Mouse (Mus musculus): ENCODE measurements around the gene Cpvl. TPM values are rescaled to one million over a fixed set of nuclear protein-coding genes. Genes with fewer than 3 reads are reported as not detected.

Gene Cpvl
- polyA plus RNA-seq, 1 experiment from 2014 or later, result not detected

GRCm38 (mm10) chr6:53925192-53925591 is 53.3 kb downstream of the Cpvl start:
- no peak overlapping the region for H3K27ac ChIP-seq
- WGBS, result 41% methylated on average over 8 of the region's 8 CpGs

GRCm38 (mm10) chr6:53920041-53920440 is 58.4 kb downstream of the Cpvl start:
- Histone ChIP-seq H3K4me1 (replicated peaks) (no peaks in the 10 kb centered on the region), H3K4me3 (replicated peaks) (no peak overlapping the region), H3K27me3 (no peaks in the 10 kb centered on the region), H3K9ac (replicated peaks) (no peak overlapping the region), H3K9me3 (no peaks in the 10 kb centered on the region), H3K27ac (no peak overlapping the region), H3K36me3 (no peaks in the 10 kb centered on the region), H3K4me2 (replicated peaks) (no peak overlapping the region)
- ATAC-seq, result no peak
- 92% methylated on average over 7 of the region's 7 CpGs for WGBS

More at GRCm38 (mm10) chr6:53925192-53925591, 53.3 kb downstream of the Cpvl start:
- Histone ChIP-seq H3K36me3 (no peaks in the 10 kb centered on the region), H3K4me3 (replicated peaks) (no peak overlapping the region), H3K4me2 (replicated peaks) (no peak overlapping the region), H3K27me3 (no peaks in the 10 kb centered on the region), H3K4me1 (replicated peaks) (no peaks in the 10 kb centered on the region), H3K9me3 (no peaks in the 10 kb centered on the region), H3K9ac (replicated peaks) (no peak overlapping the region)
- no peak for ATAC-seq

- Histone ChIP-seq H3K27me3 (no peaks in the 10 kb centered on the region), H3K4me1 (replicated peaks) (peaks cover 7% of the 10 kb centered on the region), H3K9ac (replicated peaks) (no peak overlapping the region), H3K9me3 (no peaks in the 10 kb centered on the region), H3K4me2 (replicated peaks) (no peak overlapping the region), H3K36me3 (no peaks in the 10 kb centered on the region), H3K4me3 (replicated peaks) (no peak overlapping the region), H3K27ac (no peak overlapping the region)
- ATAC-seq, result no peak
- WGBS, result 96% methylated on average over 6 of the region's 6 CpGs
These were observed 61.4 kb downstream of the Cpvl start for GRCm38 (mm10) chr6:53917026-53917558.

- no peak overlapping the region for H3K9ac ChIP-seq (replicated peaks)
- H3K4me1 ChIP-seq (replicated peaks), result peaks cover 7% of the 10 kb centered on the region
- H3K27ac ChIP-seq, result no peak overlapping the region
- no peaks in the 10 kb centered on the region for H3K27me3 ChIP-seq
- H3K4me2 ChIP-seq (replicated peaks), result no peak overlapping the region
- H3K9me3 ChIP-seq, result no peaks in the 10 kb centered on the region
- H3K36me3 ChIP-seq, result no peaks in the 10 kb centered on the region
- 82% methylated on average over 3 of the region's 3 CpGs for WGBS
- ATAC-seq, result no peak
- no peak overlapping the region for H3K4me3 ChIP-seq (replicated peaks)
These were observed 63.1 kb downstream of the Cpvl start for GRCm38 (mm10) chr6:53915347-53915746.

GRCm38 (mm10) chr6:53913151-53913550 is 65.3 kb downstream of the Cpvl start:
- H3K4me2 ChIP-seq (replicated peaks), result no peak overlapping the region
- ATAC-seq, result no peak
- H3K9ac ChIP-seq (replicated peaks), result no peak overlapping the region
- no peak overlapping the region for H3K27ac ChIP-seq
- peaks cover 19% of the 10 kb centered on the region for H3K4me1 ChIP-seq (replicated peaks)
- no peak overlapping the region for H3K4me3 ChIP-seq (replicated peaks)
- H3K9me3 ChIP-seq, result no peaks in the 10 kb centered on the region
- WGBS, result 17% methylated on average over 7 of the region's 7 CpGs
- H3K27me3 ChIP-seq, result no peaks in the 10 kb centered on the region
- H3K36me3 ChIP-seq, result no peaks in the 10 kb centered on the region

- peaks cover 19% of the 10 kb centered on the region for H3K4me1 ChIP-seq (replicated peaks)
- 87% methylated on average over 6 of the region's 6 CpGs for WGBS
- no peaks in the 10 kb centered on the region for H3K36me3 ChIP-seq
- no peaks in the 10 kb centered on the region for H3K27me3 ChIP-seq
- no peak overlapping the region for H3K9ac ChIP-seq (replicated peaks)
- no peak overlapping the region for H3K4me2 ChIP-seq (replicated peaks)
- no peaks in the 10 kb centered on the region for H3K9me3 ChIP-seq
- no peak for ATAC-seq
- no peak overlapping the region for H3K4me3 ChIP-seq (replicated peaks)
- no peak overlapping the region for H3K27ac ChIP-seq
These were observed 66.2 kb downstream of the Cpvl start for GRCm38 (mm10) chr6:53912112-53912782.

GRCm38 (mm10) chr6:53909986-53910385 is 68.5 kb downstream of the Cpvl start:
- Histone ChIP-seq H3K4me1 (replicated peaks) (peaks cover 24% of the 10 kb centered on the region), H3K27me3 (no peaks in the 10 kb centered on the region), H3K9me3 (no peaks in the 10 kb centered on the region), H3K36me3 (no peaks in the 10 kb centered on the region), H3K4me2 (replicated peaks) (no peak overlapping the region), H3K4me3 (replicated peaks) (no peak overlapping the region), H3K9ac (replicated peaks) (no peak overlapping the region), H3K27ac (no peak overlapping the region)
- ATAC-seq, result no peak
- WGBS, result 19% methylated on average over 3 of the region's 3 CpGs

- no peak overlapping the region for H3K27ac ChIP-seq
- no peak overlapping the region for H3K9ac ChIP-seq (replicated peaks)
- H3K36me3 ChIP-seq, result no peaks in the 10 kb centered on the region
- no peaks in the 10 kb centered on the region for H3K9me3 ChIP-seq
- H3K27me3 ChIP-seq, result no peaks in the 10 kb centered on the region
- H3K4me1 ChIP-seq (replicated peaks), result peaks cover 27% of the 10 kb centered on the region
- WGBS, result 8% methylated on average over 3 of the region's 5 CpGs
- no peak for ATAC-seq
- H3K4me2 ChIP-seq (replicated peaks), result no peak overlapping the region
- no peak overlapping the region for H3K4me3 ChIP-seq (replicated peaks)
These were observed 69.0 kb downstream of the Cpvl start for GRCm38 (mm10) chr6:53909446-53909845.

GRCm38 (mm10) chr6:53906871-53907270 is 71.6 kb downstream of the Cpvl start:
- peaks cover 22% of the 10 kb centered on the region for H3K4me1 ChIP-seq (replicated peaks)
- no peaks in the 10 kb centered on the region for H3K27me3 ChIP-seq
- 74% methylated on average over 4 of the region's 4 CpGs for WGBS
- H3K9ac ChIP-seq (replicated peaks), result no peak overlapping the region
- H3K4me2 ChIP-seq (replicated peaks), result no peak overlapping the region
- H3K9me3 ChIP-seq, result no peaks in the 10 kb centered on the region
- H3K4me3 ChIP-seq (replicated peaks), result no peak overlapping the region
- no peaks in the 10 kb centered on the region for H3K36me3 ChIP-seq
- no peak for ATAC-seq
- H3K27ac ChIP-seq, result no peak overlapping the region

- no peak for ATAC-seq
- Histone ChIP-seq H3K4me3 (replicated peaks) (no peak overlapping the region), H3K9me3 (no peaks in the 10 kb centered on the region), H3K27ac (no peak overlapping the region), H3K4me2 (replicated peaks) (no peak overlapping the region), H3K4me1 (replicated peaks) (peaks cover 22% of the 10 kb centered on the region), H3K36me3 (no peaks in the 10 kb centered on the region), H3K27me3 (no peaks in the 10 kb centered on the region), H3K9ac (replicated peaks) (no peak overlapping the region)
- WGBS, result 56% methylated on average over 1 of the region's 1 CpGs
These were observed 72.4 kb downstream of the Cpvl start for GRCm38 (mm10) chr6:53906051-53906462.

GRCm38 (mm10) chr6:53905576-53905975 is 72.9 kb downstream of the Cpvl start:
- Histone ChIP-seq H3K4me3 (replicated peaks) (no peak overlapping the region), H3K36me3 (no peaks in the 10 kb centered on the region), H3K4me2 (replicated peaks) (no peak overlapping the region), H3K27ac (no peak overlapping the region), H3K27me3 (no peaks in the 10 kb centered on the region), H3K9me3 (no peaks in the 10 kb centered on the region), H3K9ac (replicated peaks) (no peak overlapping the region), H3K4me1 (replicated peaks) (peaks cover 22% of the 10 kb centered on the region)
- no peak for ATAC-seq
- 96% methylated on average over 4 of the region's 4 CpGs for WGBS

GRCm38 (mm10) chr6:53904703-53905395 is 73.6 kb downstream of the Cpvl start:
- H3K4me3 ChIP-seq (replicated peaks), result no peak overlapping the region
- peaks cover 19% of the 10 kb centered on the region for H3K4me1 ChIP-seq (replicated peaks)
- no peaks in the 10 kb centered on the region for H3K9me3 ChIP-seq
- ATAC-seq, result no peak
- no peaks in the 10 kb centered on the region for H3K27me3 ChIP-seq
- H3K36me3 ChIP-seq, result no peaks in the 10 kb centered on the region
- WGBS, result 89% methylated on average over 4 of the region's 4 CpGs
- no peak overlapping the region for H3K27ac ChIP-seq
- no peak overlapping the region for H3K9ac ChIP-seq (replicated peaks)
- no peak overlapping the region for H3K4me2 ChIP-seq (replicated peaks)
